Mouse (Mus musculus) adrenal gland, postnatal 36 days (tissue): ENCODE data around the gene Mcub. TPM values are rescaled to one million over a fixed set of nuclear protein-coding genes. Genes with fewer than 3 reads are reported as not detected.

ENCODE experiments used
- DNase-seq, 2 experiments: peaks; one replicate each; pipeline ENCODE4 v3.0.0; 2021; ENCODE audit warnings: mixed read lengths in 1 of 2
- total RNA-seq, 2 experiments: library from RNA; stranded (reverse); gene quantifications; 2 replicates each; pipeline ENCODE4 v1.2.3; 2021

Mcub gene
- total RNA-seq, 2 experiments from 2014 or later = 8.9 to 11.7 TPM

DNA sequence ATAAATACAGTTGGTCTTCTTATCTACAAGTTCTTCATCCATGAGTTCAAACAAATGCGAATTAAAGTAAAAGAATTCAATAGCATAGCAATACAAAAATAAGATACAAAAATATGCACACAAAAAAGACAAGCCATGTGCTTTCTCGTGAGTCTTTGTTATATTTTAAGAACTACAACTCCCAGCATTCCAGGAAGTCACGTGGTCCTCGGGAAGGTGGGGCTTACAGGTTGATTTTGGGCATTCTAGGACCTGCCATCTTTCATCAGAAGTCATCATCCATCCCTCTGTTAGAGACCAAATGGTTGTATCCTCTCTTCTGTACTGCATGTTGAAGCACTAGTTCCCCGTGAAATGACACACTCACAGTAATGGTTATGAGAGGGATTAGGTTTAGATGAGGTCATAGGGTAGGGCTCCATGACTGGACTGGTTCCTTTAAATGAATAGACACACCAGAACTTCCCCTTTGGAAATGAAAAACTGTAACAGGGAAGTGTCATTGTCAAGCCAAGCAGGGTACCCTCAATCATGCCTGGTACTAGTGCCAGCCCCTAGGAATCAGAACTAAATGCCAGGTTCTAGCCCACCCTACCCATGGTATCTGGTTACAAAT is 20.7 kb downstream of the Mcub start:
- DNase-seq = no peak

GRCm38 (mm10) chr3:129948359-129948758 is 21.6 kb downstream of the Mcub start:
- DNase-seq = no peak

DNA sequence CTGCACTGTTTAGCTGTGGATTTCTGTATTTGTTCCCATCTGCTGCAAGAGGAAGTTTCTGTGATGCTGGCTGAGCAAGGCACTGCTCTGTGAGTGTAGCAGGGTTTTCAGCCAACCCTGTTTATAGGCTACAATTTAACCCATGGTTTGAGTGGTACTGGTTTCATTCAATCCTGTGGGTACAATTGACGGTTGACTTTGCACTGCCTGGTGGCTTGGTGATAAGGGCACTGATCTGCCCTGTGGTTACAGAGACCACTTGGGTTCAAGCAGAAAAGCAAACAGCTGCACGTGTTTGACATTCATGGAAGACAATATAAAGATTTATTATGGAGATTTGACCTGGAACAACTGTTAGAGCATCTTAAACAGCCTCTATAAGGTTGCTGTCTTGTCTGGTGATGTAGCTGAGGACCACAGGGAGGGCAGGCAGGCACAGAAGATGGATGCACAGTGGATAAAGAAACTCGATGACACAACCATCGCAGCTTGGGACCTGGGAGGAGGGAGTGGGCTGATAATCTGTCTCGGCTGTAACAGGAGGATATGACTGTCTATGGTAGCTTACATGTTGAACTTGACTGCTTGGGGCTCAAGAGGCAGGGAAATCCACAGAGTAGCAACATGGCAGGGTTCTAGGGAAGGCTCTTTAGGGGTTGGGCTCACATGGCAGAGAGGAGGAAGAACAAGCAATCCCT is 23.6 kb downstream of the Mcub start:
- no peak for DNase-seq

DNA sequence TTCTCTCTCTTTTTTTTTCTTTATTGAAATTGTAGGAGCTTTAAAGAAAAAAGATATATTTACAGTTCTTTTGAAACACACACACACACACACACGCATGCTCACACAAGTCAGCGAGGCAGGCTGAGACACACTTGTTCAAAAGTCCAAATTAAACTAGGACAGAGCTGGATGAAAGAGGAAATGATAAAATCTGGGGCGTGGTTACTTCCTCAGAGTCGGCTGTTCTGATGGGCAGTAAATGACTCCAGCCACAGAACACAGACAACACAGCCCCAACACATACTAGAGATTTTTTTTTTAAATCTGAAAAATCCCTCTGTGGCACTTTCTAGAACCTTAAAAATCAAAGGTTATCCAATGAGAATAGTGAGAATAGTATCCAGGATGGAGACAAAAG is 26.2 kb downstream of the Mcub start:
- DNase-seq = no peak

DNA sequence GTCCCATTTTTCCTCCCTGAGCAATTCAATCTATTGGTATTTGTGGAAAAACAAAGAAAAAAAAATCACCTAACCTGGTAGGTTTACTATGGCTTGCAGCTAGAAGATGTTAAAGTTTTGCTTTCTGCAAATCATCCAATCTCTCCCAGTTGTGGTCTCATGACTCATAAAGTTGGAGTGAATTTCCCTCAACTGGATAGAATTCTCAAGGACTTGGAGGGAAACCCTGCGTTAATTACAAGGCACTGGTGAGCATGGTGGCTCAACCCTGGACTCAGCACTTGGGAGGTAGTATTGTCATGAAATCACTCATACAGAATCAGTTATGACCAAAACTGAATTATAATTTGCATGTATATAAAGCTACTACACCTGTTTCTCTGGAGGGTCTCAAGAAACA is 28.7 kb downstream of the Mcub start:
- peak in 1 of 2 experiments; percentile 4 for DNase-seq

DNA sequence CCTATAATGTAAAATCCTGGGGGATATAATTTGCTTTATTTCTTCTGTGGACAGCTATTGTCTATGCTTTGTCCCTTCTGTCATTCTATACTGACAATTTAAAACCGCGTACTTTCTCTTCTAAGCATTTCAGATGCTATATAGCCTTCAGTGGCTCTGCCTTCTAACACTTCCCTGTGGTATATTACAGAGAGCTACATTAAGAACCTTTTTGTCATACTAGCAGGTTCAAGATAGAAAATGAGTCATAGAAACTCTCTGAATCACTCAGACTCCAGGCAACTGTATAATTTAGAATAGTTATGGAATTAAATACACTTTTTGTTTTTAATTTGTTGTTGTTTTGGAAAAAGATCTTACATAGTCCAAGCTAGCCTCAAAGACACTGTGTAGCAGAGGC is 29.2 kb downstream of the Mcub start:
- DNase-seq = no peak

DNA sequence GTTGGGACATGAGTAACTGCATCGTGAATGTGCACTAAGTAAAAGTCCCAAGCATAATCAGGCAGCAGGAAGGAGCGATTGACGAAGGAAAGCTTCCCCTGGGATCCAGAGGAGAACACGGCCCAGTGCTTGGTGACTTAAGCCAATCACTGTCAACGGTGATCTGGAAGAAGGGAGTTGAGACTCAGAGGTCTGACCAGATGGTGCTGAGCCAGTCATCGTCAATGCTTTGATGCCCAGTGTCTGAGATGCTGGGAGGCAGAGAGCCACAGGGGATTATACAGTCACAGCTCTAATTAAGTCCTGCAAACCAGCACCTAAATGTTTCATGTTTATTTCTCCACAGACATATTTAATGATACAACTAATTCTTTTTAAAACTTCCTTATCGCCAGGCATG is 30.9 kb downstream of the Mcub start:
- DNase-seq = no peak

GRCm38 (mm10) chr3:129937848-129938247 is 32.2 kb downstream of the Mcub start:
- DNase-seq = peak; percentile 39 to 56

DNA sequence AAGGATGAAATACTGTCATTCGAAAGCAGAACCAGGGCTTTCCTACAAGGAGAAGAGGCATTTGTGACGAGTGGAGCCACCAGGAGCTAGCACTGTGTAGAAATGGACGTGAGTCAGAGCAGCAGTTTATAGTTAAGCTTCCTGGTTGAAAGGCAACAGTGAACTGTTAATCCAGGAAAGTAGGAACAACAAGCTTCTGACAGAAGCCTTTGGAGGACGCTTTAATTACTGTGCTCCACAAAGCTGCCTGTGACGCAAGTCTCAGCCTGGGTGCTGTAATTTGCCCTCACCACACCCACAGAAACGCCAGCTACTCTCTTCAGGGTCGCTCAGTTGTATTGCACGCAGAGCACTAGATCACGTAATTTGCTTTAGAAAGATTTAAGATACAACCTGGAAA is 33.4 kb downstream of the Mcub start:
- DNase-seq = peak; percentile 27 to 60

DNA sequence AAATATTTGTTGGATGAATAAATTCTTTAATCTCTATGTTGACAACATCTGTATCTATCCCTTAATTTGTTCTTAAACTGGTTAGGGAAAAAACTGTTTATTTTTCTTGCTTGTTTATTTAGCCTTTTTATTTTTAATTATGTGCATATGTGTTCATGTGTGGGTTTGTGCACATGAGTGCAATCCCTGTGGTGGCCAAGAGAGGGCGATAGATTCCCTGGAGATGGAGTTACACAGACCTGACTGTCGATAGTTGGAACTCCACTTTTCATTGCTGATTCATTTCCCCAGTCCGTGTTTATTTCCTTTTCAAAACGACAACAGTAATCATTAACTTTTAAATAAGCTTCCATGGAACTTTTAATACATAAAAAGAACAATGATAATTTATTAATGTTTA is 37.6 kb downstream of the Mcub start:
- DNase-seq = peak; percentile 13 to 18

- DNase-seq = peak; percentile 12 to 43
Measured at GRCm38 (mm10) chr3:129930213-129930778, 39.7 kb downstream of the Mcub start.

- no peak for DNase-seq
Measured at GRCm38 (mm10) chr3:129925861-129926260, 44.1 kb downstream of the Mcub start.

DNA sequence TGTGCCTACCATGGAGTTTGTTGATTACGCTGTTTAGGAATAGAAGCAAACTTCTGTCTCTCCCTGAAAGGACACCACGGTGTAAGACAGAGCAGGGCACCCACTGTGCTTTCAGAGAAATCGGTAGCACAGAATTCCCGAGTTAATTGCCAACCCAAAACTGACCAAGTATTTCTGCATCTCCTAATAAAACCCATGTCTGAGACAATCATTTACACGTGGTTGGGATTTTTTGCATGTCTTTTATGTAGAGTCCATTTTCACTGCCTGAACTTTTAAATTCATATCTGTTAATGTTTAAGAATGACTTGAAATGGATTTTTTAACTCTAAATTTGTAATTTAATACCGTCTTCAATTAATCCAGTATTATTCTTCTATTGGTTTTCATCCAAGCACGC is 46.4 kb downstream of the Mcub start:
- no peak for DNase-seq

DNA sequence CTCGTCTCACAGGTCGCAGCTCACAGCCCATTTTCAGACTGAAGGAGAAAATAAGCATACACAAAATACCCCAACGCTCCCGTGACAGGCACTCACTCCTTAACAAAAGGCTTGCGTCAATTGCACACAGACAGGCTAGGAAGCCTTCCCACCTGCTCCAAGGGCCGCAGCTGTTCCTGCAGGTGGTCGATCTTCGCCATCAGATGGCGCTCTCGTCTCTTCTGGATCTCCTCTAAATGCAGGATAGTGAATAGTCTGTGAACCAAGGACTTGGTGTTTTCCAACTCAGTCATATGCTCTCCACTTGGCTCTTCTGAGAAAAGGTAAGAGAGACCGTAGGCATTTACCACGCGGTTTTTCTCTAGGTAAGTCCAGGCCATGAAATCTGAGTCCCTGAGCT is 51.6 kb downstream of the Mcub start:
- peak; percentile 75 to 77 for DNase-seq

GRCm38 (mm10) chr3:129917424-129917823 is 52.6 kb downstream of the Mcub start:
- no peak for DNase-seq

DNA sequence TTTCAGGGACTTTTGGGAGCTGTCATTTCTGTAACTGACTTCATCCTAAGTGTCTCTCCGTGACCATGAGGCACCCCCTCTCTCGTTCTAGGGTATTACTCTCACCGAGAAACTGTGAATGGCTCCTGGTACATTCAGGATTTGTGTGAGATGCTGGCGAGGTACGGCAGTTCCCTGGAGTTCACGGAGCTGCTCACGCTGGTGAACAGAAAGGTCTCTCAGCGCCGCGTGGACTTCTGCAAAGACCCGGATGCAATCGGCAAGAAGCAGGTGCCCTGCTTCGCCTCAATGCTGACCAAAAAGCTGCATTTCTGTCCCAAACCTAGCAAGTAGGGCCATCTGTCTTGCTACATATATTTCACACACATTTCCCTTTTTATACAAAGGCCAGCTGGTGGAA is 56.8 kb downstream of the Mcub start:
- no peak for DNase-seq

DNA sequence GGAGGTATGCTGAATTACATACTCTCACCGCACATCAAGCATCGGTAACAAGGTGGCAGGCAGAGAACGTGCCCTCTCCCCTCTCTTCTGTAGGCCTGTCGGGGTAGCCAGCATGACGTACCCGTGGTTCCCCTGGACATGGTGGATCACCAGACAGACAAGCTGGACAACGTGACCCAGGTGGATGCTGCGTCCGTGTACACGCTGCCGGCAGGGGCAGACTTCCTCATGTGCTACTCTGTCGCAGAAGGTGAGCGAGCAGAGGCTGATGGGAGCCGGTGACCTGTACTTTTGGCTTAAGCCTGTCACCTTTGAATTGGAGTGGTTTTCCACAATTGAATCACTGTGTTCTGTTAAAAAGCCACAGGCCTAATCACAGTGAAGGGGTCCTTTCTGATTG is 58.0 kb downstream of the Mcub start:
- DNase-seq = no peak

GRCm38 (mm10) chr3:129904381-129905132 is 65.4 kb downstream of the Mcub start:
- no peak for DNase-seq

GRCm38 (mm10) chr3:129903866-129904265 is 66.1 kb downstream of the Mcub start:
- no peak for DNase-seq

DNA sequence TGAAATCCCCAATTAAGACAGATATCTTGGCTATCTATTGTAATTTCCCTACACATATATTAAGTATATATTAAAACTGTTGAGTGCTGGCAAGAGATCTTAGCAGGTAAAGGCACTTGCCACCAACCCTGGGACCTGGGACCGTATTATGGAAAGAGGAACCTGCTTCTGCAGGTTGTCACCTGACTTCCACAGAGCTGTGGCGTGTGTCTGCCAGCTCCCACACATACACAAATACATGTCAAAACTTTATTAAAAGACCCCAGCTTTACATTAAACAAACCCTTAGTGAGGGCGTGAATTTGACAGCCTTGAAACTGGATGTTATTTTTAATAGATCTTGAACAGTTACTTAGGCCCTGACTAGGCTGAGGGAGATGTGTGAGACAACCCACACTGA is 66.6 kb downstream of the Mcub start:
- no peak for DNase-seq

DNA sequence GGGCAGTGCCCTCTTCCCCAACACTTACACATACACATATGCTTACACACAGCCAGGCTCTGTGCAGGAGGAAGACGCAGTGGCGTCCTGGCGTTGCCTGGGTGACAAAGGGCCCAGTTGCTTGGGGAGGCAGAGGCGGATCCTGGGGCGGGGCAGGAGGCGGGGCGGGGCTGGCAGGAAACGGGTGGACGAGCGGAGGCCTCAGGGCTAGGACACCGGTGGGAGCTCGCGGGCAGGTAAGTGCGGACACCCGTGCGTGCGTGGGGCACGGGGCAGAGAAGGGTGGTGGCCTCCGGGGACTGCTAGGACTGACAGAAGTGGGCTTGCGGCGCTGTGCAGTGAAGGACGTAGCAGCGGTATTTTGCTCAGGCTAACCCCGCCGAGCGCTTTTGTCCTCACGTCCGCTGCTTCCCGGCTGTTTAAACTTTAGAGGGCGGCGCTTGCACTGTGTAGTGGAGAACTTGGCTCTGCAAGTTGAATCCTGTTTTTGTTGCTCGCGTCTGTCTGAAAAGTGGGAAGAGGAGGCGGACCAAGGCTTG is 68.7 kb downstream of the Mcub start, which contains the start of gene Casp6:
TSS of gene Casp6 (plus strand) at position 155 of the 539 bp plus-strand sequence.
- peak; percentile 92 to 94 for DNase-seq

DNA sequence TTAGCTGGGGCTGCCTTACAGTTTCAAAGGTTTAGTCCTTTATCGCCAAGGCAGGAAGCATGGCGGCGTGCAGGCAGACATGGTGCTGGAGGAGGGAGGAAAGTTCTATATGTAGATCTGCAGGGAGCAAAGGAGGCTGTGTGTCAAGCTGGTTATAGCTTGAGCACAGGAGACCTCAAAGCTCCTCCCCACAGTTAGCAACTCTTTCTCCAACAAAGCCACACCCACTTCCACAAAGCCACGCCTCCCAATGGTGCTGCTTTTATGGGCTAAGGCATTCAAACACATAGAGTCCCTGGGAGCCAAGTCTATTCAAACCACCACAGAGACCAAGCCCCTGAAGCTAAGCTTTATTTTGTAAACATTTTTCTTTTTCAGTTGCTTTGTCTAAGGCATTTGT is 71.1 kb downstream of the Mcub start:
- no peak for DNase-seq

GRCm38 (mm10) chr3:129896591-129896990 is 73.4 kb downstream of the Mcub start:
- no peak for DNase-seq
